Mouse (Mus musculus): ENCODE measurements around the gene Myo9a.
A peak's percentile ranks its signal among the peaks of the same experiment; 100 is the strongest.

DNA sequence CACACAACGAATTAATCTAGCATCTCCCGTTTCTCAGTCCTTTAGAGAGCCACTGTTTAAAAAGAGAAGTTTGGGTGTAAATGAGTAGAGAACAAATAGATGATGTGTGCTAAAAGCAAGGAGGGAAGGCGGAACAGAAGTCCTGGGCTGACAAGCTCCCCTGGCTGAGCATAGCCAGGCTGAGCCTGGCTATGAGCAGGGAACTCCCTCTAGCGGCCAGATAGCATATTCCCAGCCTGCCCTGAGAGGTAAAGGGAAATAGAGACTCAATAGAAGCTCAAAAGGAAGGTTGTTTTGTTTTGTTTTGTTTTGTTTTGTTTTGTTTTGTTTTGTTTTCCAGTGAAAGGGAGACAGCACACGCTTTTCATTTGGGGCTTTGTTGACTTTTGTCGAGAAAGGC, 218.7 kb downstream of the Myo9a start:
- TF ChIP-seq CTCF (IDR thresholded peaks at IDR 0.05; ENCODE audit: low read depth, low read length), result peak; percentile 76
- TF ChIP-seq GATA1 (IDR thresholded peaks at IDR 0.05; ENCODE audit: borderline replicate concordance, low read length), result no peak
